Mouse (Mus musculus) heart, postnatal 25 days (tissue): ENCODE measurements around the gene Acot10. TPM values are rescaled to one million over a fixed set of nuclear protein-coding genes. Genes with fewer than 3 reads are reported as not detected.
"Not testable (repeated sequence)": the region's sequence is repeated elsewhere in the genome, so short reads cannot be mapped to it uniquely, and the experiment has no call there.

Source experiments
- DNase-seq: peaks from one replicate; pipeline ENCODE4 v3.0.0; 2022; ENCODE audit warnings: low spot score
- intact Hi-C: fragments of 180-260 bp; cut with DNase I; formaldehyde crosslinking; loops from one replicate; pipeline ENCODE4 v1.15.1; 2025
- total RNA-seq, 2 experiments: library from RNA; stranded (reverse); gene quantifications; 2 replicates each; pipeline ENCODE4 v1.2.3; 2021

Gene Acot10
- not detected for total RNA-seq

DNA sequence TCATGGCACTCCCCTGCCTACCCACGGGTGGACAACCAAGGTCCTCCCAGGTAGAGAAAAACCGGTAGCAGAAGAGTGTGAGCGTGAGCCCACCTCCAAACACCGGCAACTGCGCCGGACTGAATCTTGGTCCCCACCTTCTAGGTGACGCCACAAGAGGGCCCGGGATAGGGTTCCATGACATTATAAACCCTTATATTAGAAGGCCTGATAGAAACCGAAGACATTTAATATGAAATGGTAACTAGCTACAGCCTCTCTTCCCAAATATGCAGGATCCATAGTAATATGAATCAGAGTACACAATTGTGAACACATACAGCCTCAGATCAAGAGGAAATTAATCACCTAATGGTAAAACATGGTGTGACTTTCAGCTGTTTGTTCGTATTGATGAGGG, at the start of gene Acot10:
Gene Acot10 (minus strand): TSS at position 101 of the 400 bp plus-strand sequence.
- intact Hi-C loops = no loop called here
- no peak for DNase-seq

DNA sequence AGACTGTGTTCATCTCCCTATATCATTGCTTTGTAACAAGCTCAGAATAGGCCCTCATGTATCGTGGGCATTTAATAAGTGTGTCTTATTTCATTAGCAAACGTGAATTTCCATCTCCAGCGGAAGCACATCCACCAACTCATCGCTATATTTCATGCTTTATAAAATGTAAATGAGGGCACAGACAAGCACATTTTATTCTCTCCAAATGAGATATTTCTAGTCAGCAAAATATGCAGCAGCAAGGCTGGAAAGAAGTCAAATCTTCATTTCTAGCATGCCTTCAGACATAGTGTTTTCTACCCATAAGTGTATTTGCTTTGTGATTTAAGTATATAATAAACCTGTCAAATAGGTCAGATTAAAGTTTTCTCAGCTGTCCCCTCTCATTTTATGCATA, 45.3 kb upstream of the Acot10 start:
- DNase-seq = no peak
- intact Hi-C loops = no loop called here

DNA sequence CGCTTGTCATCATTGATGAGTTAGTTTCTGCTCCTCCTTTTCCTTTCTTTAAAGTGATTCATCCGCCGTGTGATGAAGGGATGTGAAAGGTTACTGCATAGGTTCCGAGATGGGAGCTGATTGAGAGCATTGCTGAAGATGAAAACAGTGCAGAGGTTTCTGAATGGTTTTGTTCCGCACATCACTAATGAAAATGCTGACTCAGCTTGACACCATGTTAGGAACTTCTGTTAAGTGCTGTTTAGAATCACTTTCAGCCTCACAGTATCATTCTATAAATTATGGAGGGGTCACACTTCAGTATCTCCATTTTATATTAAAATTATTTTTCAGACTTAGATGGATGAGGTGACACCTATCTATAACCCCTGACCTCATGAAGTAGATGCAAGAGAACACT, 29.7 kb upstream of the Acot10 start:
- DNase-seq = no peak
- intact Hi-C loops = no loop called here

- DNase-seq = no peak
- intact Hi-C loops = no loop called here
These were observed 17.6 kb upstream of the Acot10 start for GRCm38 (mm10) chr15:20684200-20684599.

DNA sequence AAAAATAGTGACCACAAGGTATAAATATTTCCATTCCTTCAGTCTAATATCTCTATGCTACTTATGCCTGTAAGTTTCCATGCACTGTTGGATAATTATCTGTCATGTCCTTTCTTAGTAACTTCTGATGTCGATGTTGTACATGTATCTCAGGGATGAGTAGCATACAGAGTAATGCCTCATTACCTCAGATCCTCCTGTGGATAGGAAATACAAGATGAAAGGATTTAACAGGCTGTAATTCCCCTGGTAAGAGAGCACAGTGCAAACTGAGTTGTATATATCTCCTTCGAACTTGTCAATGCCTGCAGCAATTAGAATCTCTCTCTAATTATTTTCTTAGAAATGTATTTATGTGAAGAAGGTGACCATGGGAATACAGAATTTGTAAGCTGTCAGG, 16.2 kb upstream of the Acot10 start:
- intact Hi-C loops = no loop called here
- no peak for DNase-seq

GRCm38 (mm10) chr15:20669507-20669906, 3.0 kb upstream of the Acot10 start:
- DNase-seq, intact Hi-C loops: not testable (repeated sequence)

- DNase-seq = no peak
- intact Hi-C loops = no loop called here
These were observed 1.4 kb upstream of the Acot10 start for GRCm38 (mm10) chr15:20667989-20668388.

GRCm38 (mm10) chr15:20667350-20667749, 800 bp upstream of the Acot10 start:
- no peak for DNase-seq
- intact Hi-C loops = no loop called here

GRCm38 (mm10) chr15:20660221-20660620, 6.3 kb downstream of the Acot10 start:
- intact Hi-C loops = no loop called here

GRCm38 (mm10) chr15:20642905-20643414, 23.6 kb downstream of the Acot10 start:
- intact Hi-C loops = no loop called here
- no peak for DNase-seq

More at GRCm38 (mm10) chr15:20660221-20660620, 6.3 kb downstream of the Acot10 start:
- DNase-seq = no peak

- DNase-seq = no peak
- intact Hi-C loops = no loop called here
These were observed 27.4 kb downstream of the Acot10 start for GRCm38 (mm10) chr15:20639155-20639554.

- DNase-seq = no peak
These were observed 32.0 kb downstream of the Acot10 start for GRCm38 (mm10) chr15:20634593-20634992.

More at GRCm38 (mm10) chr15:20634593-20634992, 32.0 kb downstream of the Acot10 start:
- intact Hi-C loops = no loop called here

Other genes with a start within 250 kb of the Acot10 start
- not detected for gene Cdh12, start 217.5 kb downstream of the Acot10 start, total RNA-seq